Mouse (Mus musculus): ENCODE measurements at regions not wholly inside any gene's neighbourhood (a gene's known extent, or its start where the extent isn't known, plus 50 kb on each side); places are given as distances from the start of the nearest gene placed in this dataset.

- dilution Hi-C loops (cut with MboI; ENCODE audit: extremely low pct_ligation_motif_present, extremely low pct_unique_long_range_greater_than_20kb, low sequenced_read_pairs), result no loop called here
Measured at GRCm38 (mm10) chr11:57414697-57415096, 103.7 kb downstream of the Fam114a2 start.

GRCm38 (mm10) chr11:57413271-57413670, 105.1 kb downstream of the Fam114a2 start:
- in situ Hi-C loops (cut with MboI; ENCODE audit: low pct_ligation_motif_present, low pct_unique_long_range_greater_than_20kb, low sequenced_read_pairs), result no loop called here
- H3K9ac ChIP-seq (ENCODE audit: insufficient read depth, low read depth), result no peak overlapping the region
- no peak overlapping the region for H3K4me2 ChIP-seq (ENCODE audit: insufficient read depth, low read depth, poor library complexity, severe bottlenecking)
- H3K9me3 ChIP-seq (replicated peaks; ENCODE audit: low read length), result peaks cover 2% of the 10 kb centered on the region
- DNase-seq (ENCODE audit: extremely low read depth), result no peak
- H3K4me1 ChIP-seq (ENCODE audit: control insufficient read depth in 1 of 2, insufficient read depth in 2 of 2), result no peaks in the 10 kb centered on the region
- no peak for TF ChIP-seq EP300 (IDR thresholded peaks at IDR 0.05; ENCODE audit: low read length)
- TF ChIP-seq MEF2A (IDR thresholded peaks at IDR 0.05; ENCODE audit: borderline replicate concordance, low read depth, low read length), result no peak
- TF ChIP-seq NELFE (IDR thresholded peaks at IDR 0.05; ENCODE audit: low read depth, low read length), result no peak
- no peak for TF ChIP-seq MYC (IDR thresholded peaks at IDR 0.05; ENCODE audit: low read depth, low read length)
- no peak for TF ChIP-seq RAD21 (IDR thresholded peaks at IDR 0.05; ENCODE audit: low read depth, low read length)
- TF ChIP-seq E2F4 (IDR thresholded peaks at IDR 0.05; ENCODE audit: insufficient replicate concordance, low read depth, low read length), result no peak
- TF ChIP-seq CHD1 (IDR thresholded peaks at IDR 0.05; ENCODE audit: low read depth, low read length), result no peak
- no peak for TF ChIP-seq ZC3H11A (IDR thresholded peaks at IDR 0.05; ENCODE audit: low read depth, low read length)
- no peak for TF ChIP-seq ZNF384 (IDR thresholded peaks at IDR 0.05; ENCODE audit: low read depth, low read length)
- no peak for TF ChIP-seq MAZ (IDR thresholded peaks at IDR 0.05; ENCODE audit: low read depth, low read length)
- no peak for TF ChIP-seq TCF12 (IDR thresholded peaks at IDR 0.05; ENCODE audit: low read depth, low read length)
- no peak for TF ChIP-seq BHLHE40 (IDR thresholded peaks at IDR 0.05; ENCODE audit: low read depth, low read length)
- no peak overlapping the region for H3K27ac ChIP-seq (ENCODE audit: insufficient read depth, low read depth)
- H3K79me2 ChIP-seq (replicated peaks; ENCODE audit: control insufficient read depth, extremely low read depth, insufficient read depth, poor library complexity, severe bottlenecking), result no peaks in the 10 kb centered on the region
- H3K27me3 ChIP-seq (replicated peaks), result peaks cover 83% of the 10 kb centered on the region
- no peaks in the 10 kb centered on the region for H3K36me3 ChIP-seq (replicated peaks in 1 of 2; ENCODE audit: control insufficient read depth in 1 of 2, insufficient read depth in 1 of 2, low read length in 1 of 2)
- no peak overlapping the region for H3K4me3 ChIP-seq (replicated peaks in 1 of 3; ENCODE audit: low read depth in 2 of 3, low read length in 2 of 3, poor library complexity in 1 of 3)
- dilution Hi-C loops (cut with MboI; ENCODE audit: extremely low pct_ligation_motif_present, extremely low pct_unique_long_range_greater_than_20kb, low sequenced_read_pairs), result no loop called here

More at GRCm38 (mm10) chr11:57414697-57415096, 103.7 kb downstream of the Fam114a2 start:
- Histone ChIP-seq H3K27me3 (replicated peaks) (peaks cover 79% of the 10 kb centered on the region), H3K9me3 (replicated peaks; ENCODE audit: low read length) (peaks cover 4% of the 10 kb centered on the region), H3K4me2 (ENCODE audit: insufficient read depth, low read depth, poor library complexity, severe bottlenecking) (no peak overlapping the region), H3K79me2 (replicated peaks; ENCODE audit: control insufficient read depth, extremely low read depth, insufficient read depth, poor library complexity, severe bottlenecking) (no peaks in the 10 kb centered on the region), H3K36me3 (replicated peaks in 1 of 2; ENCODE audit: control insufficient read depth in 1 of 2, insufficient read depth in 1 of 2, low read length in 1 of 2) (no peaks in the 10 kb centered on the region), H3K4me1 (ENCODE audit: control insufficient read depth in 1 of 2, insufficient read depth in 2 of 2) (no peaks in the 10 kb centered on the region), H3K9ac (ENCODE audit: insufficient read depth, low read depth) (no peak overlapping the region), H3K27ac (ENCODE audit: insufficient read depth, low read depth) (no peak overlapping the region), H3K4me3 (replicated peaks in 1 of 3; ENCODE audit: low read depth in 2 of 3, low read length in 2 of 3, poor library complexity in 1 of 3) (no peak overlapping the region)
- in situ Hi-C loops (cut with MboI; ENCODE audit: low pct_ligation_motif_present, low pct_unique_long_range_greater_than_20kb, low sequenced_read_pairs), result no loop called here
- no peak for DNase-seq (ENCODE audit: extremely low read depth)
- TF ChIP-seq TBP (conservative IDR thresholded peaks at IDR 0.05; ENCODE audit: low read depth, low read length), result no peak
- TF ChIP-seq ZC3H11A (IDR thresholded peaks at IDR 0.05; ENCODE audit: low read depth, low read length), result no peak
- TF ChIP-seq JUND (conservative IDR thresholded peaks at IDR 0.05; ENCODE audit: low read depth, low read length), result no peak
- no peak for TF ChIP-seq ELF1 (IDR thresholded peaks at IDR 0.05; ENCODE audit: low read depth, low read length)
- TF ChIP-seq HCFC1 (IDR thresholded peaks at IDR 0.05; ENCODE audit: low read depth, low read length), result no peak
- no peak for TF ChIP-seq UBTF (IDR thresholded peaks at IDR 0.05; ENCODE audit: low read depth, low read length)
- TF ChIP-seq POLR2A (IDR thresholded peaks at IDR 0.05; ENCODE audit: low read depth, low read length), result no peak
- TF ChIP-seq SMC3 (IDR thresholded peaks at IDR 0.05; ENCODE audit: low read depth, low read length), result no peak
- TF ChIP-seq ZKSCAN1 (IDR thresholded peaks at IDR 0.05; ENCODE audit: borderline replicate concordance, low read depth, low read length), result no peak
- TF ChIP-seq GABPA (IDR thresholded peaks at IDR 0.05; ENCODE audit: insufficient replicate concordance, low read depth, low read length), result no peak
- TF ChIP-seq SIN3A (IDR thresholded peaks at IDR 0.05; ENCODE audit: low read length), result no peak
- no peak for TF ChIP-seq MXI1 (IDR thresholded peaks at IDR 0.05; ENCODE audit: low read depth, low read length)
- no peak for TF ChIP-seq CTCF (conservative IDR thresholded peaks at IDR 0.05 in 1 of 2, IDR thresholded peaks at IDR 0.05 in 1 of 2; ENCODE audit: low read depth in 2 of 2, low read length in 2 of 2)
- no peak for TF ChIP-seq POLR2AphosphoS2 (IDR thresholded peaks at IDR 0.05; ENCODE audit: low read depth, low read length)
- TF ChIP-seq E2F4 (IDR thresholded peaks at IDR 0.05; ENCODE audit: insufficient replicate concordance, low read depth, low read length), result no peak
- TF ChIP-seq RAD21 (IDR thresholded peaks at IDR 0.05; ENCODE audit: low read depth, low read length), result no peak
- TF ChIP-seq ETS1 (conservative IDR thresholded peaks at IDR 0.05; ENCODE audit: low read depth, low read length), result no peak
- no peak for TF ChIP-seq EP300 (IDR thresholded peaks at IDR 0.05; ENCODE audit: low read length)

All from CH12.LX (cell line).